8 mouse cellular contexts compared by ENCODE assay signal in the genomic region with DNA sequence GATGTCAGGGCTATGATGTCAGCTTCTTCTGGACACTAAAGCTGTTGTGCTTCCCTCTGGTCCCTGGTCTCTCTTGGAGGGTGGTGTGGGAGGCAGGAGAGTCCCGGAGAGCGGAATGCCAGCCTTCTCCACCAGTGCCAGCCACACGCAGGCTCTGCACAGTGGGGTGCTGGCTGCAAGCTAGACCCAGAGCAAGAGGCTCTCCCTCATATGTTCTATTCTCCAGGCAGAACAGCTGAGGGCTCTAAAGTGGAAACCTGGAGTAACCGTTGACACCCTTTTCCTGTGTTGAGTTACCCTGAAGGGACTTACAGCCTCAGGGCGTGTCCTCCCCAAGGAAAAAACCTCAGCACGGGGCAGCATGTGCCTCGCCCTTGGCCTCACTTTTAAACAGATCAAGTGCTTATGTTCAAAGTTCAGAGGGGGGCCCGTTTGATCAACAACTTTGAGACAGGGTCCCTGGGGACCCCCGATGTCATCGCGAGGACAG. TPM values are rescaled to one million over a fixed set of nuclear protein-coding genes. Genes with fewer than 3 reads are reported as not detected.
DNase-seq lines count a peak whose midpoint lies in the region; ATAC-seq lines count a peak whose summit lies in the region.

No protein-coding gene starts in this region.

- no peaks in the 10 kb centered on the region for H3K27me3 ChIP-seq in kidney, embryonic 16.5 days (ENCODE audit: insufficient read depth, low read length)
- H3K27me3 ChIP-seq in heart, embryonic 16.5 days (ENCODE audit: control insufficient read depth, insufficient read depth, low read length) = no peaks in the 10 kb centered on the region

- 25% methylated on average over 11 of the region's 11 CpGs for WGBS in kidney, embryonic 16.5 days
- 15% methylated on average over 11 of the region's 11 CpGs for WGBS in heart, embryonic 16.5 days

- peak; percentile 13 for ATAC-seq in kidney, embryonic 16.5 days (ENCODE audit: low FRiP score, low TSS enrichment)
- ATAC-seq in heart, embryonic 16.5 days (replicated peaks; ENCODE audit: extremely low read depth, insufficient read depth, low FRiP score) = 0 out of 2 replicates have a peak, but pooled peaks have one; percentile 0
- 0 out of 2 replicates have a peak, but pooled peaks have one; percentile 5 for ATAC-seq in megakaryocyte-erythroid progenitor cell, adult 5-6 weeks (replicated peaks; ENCODE audit: low FRiP score, low TSS enrichment, poor library complexity, severe bottlenecking)

- intact Hi-C loops in gastrocnemius, postnatal 36 days (cut with DNase I) = no loop called here

- no peaks in the 10 kb centered on the region for H3K9me3 ChIP-seq in kidney, embryonic 16.5 days (ENCODE audit: low read length)
- H3K9me3 ChIP-seq in heart, embryonic 16.5 days (replicated peaks; ENCODE audit: control insufficient read depth, low read length) = no peaks in the 10 kb centered on the region; the same call in 1 of the 2 replicates

- H3K4me3 ChIP-seq in kidney, embryonic 16.5 days (ENCODE audit: low read length) = peak overlapping the region; percentile 79
- H3K4me3 ChIP-seq in brown adipose tissue, adult 24 weeks (ENCODE audit: insufficient read depth, low read depth, low read length) = peak overlapping the region; percentile 51
- peak overlapping the region; percentile 89 for H3K4me3 ChIP-seq in heart, embryonic 16.5 days (ENCODE audit: low read length)

- H3K4me2 ChIP-seq in kidney, embryonic 16.5 days (replicated peaks; ENCODE audit: low read depth, low read length) = peak overlapping the region; percentile 97
- peak overlapping the region; percentile 94 for H3K4me2 ChIP-seq in heart, embryonic 16.5 days (ENCODE audit: low read depth, low read length)

- peaks cover 49% of the 10 kb centered on the region for H3K4me1 ChIP-seq in kidney, embryonic 16.5 days (ENCODE audit: insufficient read depth, low read length)
- peaks cover 35% of the 10 kb centered on the region for H3K4me1 ChIP-seq in brown adipose tissue, adult 24 weeks (ENCODE audit: control insufficient read depth, insufficient read depth, insufficient read length, low read length)
- peaks cover 50% of the 10 kb centered on the region for H3K4me1 ChIP-seq in heart, embryonic 16.5 days (ENCODE audit: control insufficient read depth, insufficient read depth, low read length)

- H3K36me3 ChIP-seq in kidney, embryonic 16.5 days (ENCODE audit: insufficient read depth, low read length) = no peaks in the 10 kb centered on the region
- H3K36me3 ChIP-seq in heart, embryonic 16.5 days (ENCODE audit: control insufficient read depth, insufficient read depth) = no peaks in the 10 kb centered on the region

- DNase-seq in kidney, postnatal 25 days = no peak
- DNase-seq in retina, postnatal 1 day = no peak
- DNase-seq in gastrocnemius, postnatal 36 days = no peak
- no peak for DNase-seq in left cerebral cortex, adult 9 months (ENCODE audit: low spot score in 2 of 2)

- H3K9ac ChIP-seq in kidney, embryonic 16.5 days (replicated peaks; ENCODE audit: low read length) = peak overlapping the region; percentile 75
- peak overlapping the region; percentile 78 for H3K9ac ChIP-seq in heart, embryonic 16.5 days (ENCODE audit: low read length)

- H3K27ac ChIP-seq in kidney, embryonic 16.5 days (ENCODE audit: low read length) = peak overlapping the region; percentile 76
- peak overlapping the region; percentile 81 for H3K27ac ChIP-seq in brown adipose tissue, adult 24 weeks (replicated peaks; ENCODE audit: low read depth, low read length)
- H3K27ac ChIP-seq in heart, embryonic 16.5 days (ENCODE audit: low read length) = peak overlapping the region; percentile 87

RNA-seq across cellular contexts. Expression of gene Ninj1, which starts 0.4 kb away (rescaled TPM):
- polyA plus RNA-seq in kidney, embryonic 16.5 days (2015; fragmentation: Nextera tagmentation; extraction: Ambion mirVana) = 76.1 and 77.1 TPM in 2 replicates
- 57.7 and 90.3 TPM in 2 replicates for polyA plus RNA-seq in brown adipose tissue, adult 24 weeks (2012; ENCODE audit: insufficient read depth, insufficient read length, missing spikeins)
- polyA plus RNA-seq in heart, embryonic 16.5 days (2015; fragmentation: Nextera tagmentation; extraction: Ambion mirVana) = 78.8 and 84.5 TPM in 2 replicates
- total RNA-seq in megakaryocyte-erythroid progenitor cell, adult 5-6 weeks (2014; fragmentation: Nextera tagmentation) = 34.5 and 36.1 TPM in 2 replicates
- 18.7 and 18.9 TPM in 2 replicates for total RNA-seq in megakaryocyte-erythroid progenitor cell, adult 5-6 weeks (2017)
- 10 to 100 TPM; 15.1 to 15.7 TPM for total RNA-seq in gastrocnemius, postnatal 36 days (2021)

RNA-seq across cellular contexts. Expression of gene Card19, which starts 29.0 kb away (rescaled TPM):
- 50.0 and 52.6 TPM in 2 replicates for polyA plus RNA-seq in kidney, embryonic 16.5 days (2015; fragmentation: Nextera tagmentation; extraction: Ambion mirVana)
- polyA plus RNA-seq in brown adipose tissue, adult 24 weeks (2012; ENCODE audit: insufficient read depth, insufficient read length, missing spikeins) = 68.4 and 68.7 TPM in 2 replicates
- 143 and 144 TPM in 2 replicates for polyA plus RNA-seq in heart, embryonic 16.5 days (2015; fragmentation: Nextera tagmentation; extraction: Ambion mirVana)
- total RNA-seq in megakaryocyte-erythroid progenitor cell, adult 5-6 weeks (2014; fragmentation: Nextera tagmentation) = 6.7 and 25.3 TPM in 2 replicates
- 11.8 and 16.6 TPM in 2 replicates for total RNA-seq in megakaryocyte-erythroid progenitor cell, adult 5-6 weeks (2017)
- 100 to 1,000 TPM in 1 of 2 experiments, 10 to 100 TPM in 1; 88.7 to 103 TPM for total RNA-seq in gastrocnemius, postnatal 36 days (2021)

RNA-seq across cellular contexts. Expression of gene Wnk2, which starts 39.0 kb away (rescaled TPM):
- 1.0 and 1.2 TPM in 2 replicates for polyA plus RNA-seq in kidney, embryonic 16.5 days (2015; fragmentation: Nextera tagmentation; extraction: Ambion mirVana)
- 0.63 TPM in 1 of 2 replicates, not detected in the other for polyA plus RNA-seq in brown adipose tissue, adult 24 weeks (2012; ENCODE audit: insufficient read depth, insufficient read length, missing spikeins)
- polyA plus RNA-seq in heart, embryonic 16.5 days (2015; fragmentation: Nextera tagmentation; extraction: Ambion mirVana) = 1.8 and 1.9 TPM in 2 replicates
- 0.24 TPM in 1 of 2 replicates, not detected in the other for total RNA-seq in megakaryocyte-erythroid progenitor cell, adult 5-6 weeks (2014; fragmentation: Nextera tagmentation)
- not detected in 2 replicates for total RNA-seq in megakaryocyte-erythroid progenitor cell, adult 5-6 weeks (2017)
- 10 to 100 TPM; 58.9 to 71.9 TPM for total RNA-seq in gastrocnemius, postnatal 36 days (2021)
